Mouse (Mus musculus) myocyte (in vitro differentiated cells): ENCODE results near the gene Mars.

Experiments used
- CEBPB ChIP-seq: IDR thresholded peaks from 2 replicates; pipeline ENCODE4 v1.6.1; 2011; ENCODE audit warnings: mild to moderate bottlenecking, moderate library complexity; ENCODE audit not compliant: poor library complexity, insufficient read depth, severe bottlenecking
- MYOD1 ChIP-seq, 3 experiments: IDR thresholded peaks; one replicate each; pipeline ENCODE4 v1.6.1; 2011; ENCODE audit warnings: control low read depth in 2 of 3, low read depth in 2 of 3, mild to moderate bottlenecking in 2 of 3, moderate library complexity in 1 of 3; ENCODE audit not compliant: insufficient read length in 2 of 3, control insufficient read depth in 1 of 3
- POLR2A ChIP-seq: IDR thresholded peaks from one replicate; pipeline ENCODE4 v1.6.1; 2011; ENCODE audit warnings: low read depth, mild to moderate bottlenecking, control low read depth, moderate library complexity; ENCODE audit not compliant: insufficient read length
- TCF12 ChIP-seq: IDR thresholded peaks from one replicate; pipeline ENCODE4 v1.6.1; 2011; ENCODE audit warnings: mild to moderate bottlenecking, control low read depth; ENCODE audit not compliant: poor library complexity, insufficient read depth, severe bottlenecking

DNA sequence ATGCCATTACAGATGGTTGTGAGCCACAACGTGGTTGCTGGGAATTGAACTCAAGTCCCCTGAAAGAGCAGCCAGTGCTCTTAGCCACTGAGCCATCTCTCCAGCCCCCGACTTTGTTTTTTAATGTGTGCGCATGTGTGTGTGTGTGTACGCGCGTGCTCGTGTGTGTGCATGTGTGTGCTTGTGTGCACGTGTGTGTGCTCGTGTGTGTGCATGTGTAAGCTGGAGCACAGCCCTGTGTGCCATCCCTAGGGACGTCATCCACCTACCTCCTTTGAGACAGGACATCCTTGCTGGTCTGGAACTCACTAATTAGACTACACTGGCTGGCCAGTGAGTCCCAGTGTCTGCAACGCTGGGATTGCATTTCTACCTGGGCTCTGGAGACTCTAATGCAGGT, 41.2 kb upstream of the Mars start:
- TF ChIP-seq MYOD1 (IDR thresholded peaks at IDR 0.05; ENCODE audit: control insufficient read depth in 1 of 3, insufficient read length in 2 of 3, low read depth in 2 of 3) (no peak), POLR2A (no peak), TCF12 (no peak), CEBPB (no peak)
